Mouse (Mus musculus) CD4-positive helper T cell, adult 2 months (primary cell): Measurements from ENCODE around the gene Pla2g4b.

Experiments
- DNase-seq: peaks from one replicate; pipeline ENCODE4 v3.0.0-alpha.2; 2012; ENCODE audit warnings: low read depth, missing footprints, low spot score

The Pla2g4b gene

DNA sequence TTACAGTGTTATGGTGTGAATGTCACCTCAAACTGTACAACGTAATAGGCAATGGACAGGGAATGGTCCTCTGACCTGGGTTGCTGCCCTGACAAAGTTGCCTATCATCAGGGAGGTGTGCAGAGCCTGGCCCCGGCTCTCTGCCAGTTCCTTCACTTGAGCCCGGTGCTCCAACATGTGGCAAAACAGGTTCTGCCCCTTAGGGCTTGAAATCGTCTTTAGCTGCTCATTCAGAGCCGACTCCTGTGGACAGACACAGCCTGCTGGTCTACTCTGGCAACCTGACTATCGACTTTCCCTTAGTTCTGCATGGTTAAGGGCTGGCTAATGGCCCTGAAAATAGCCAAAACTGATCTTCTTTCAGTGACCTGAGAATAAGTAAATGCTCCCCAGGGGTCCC, 27.0 kb downstream of the Pla2g4b start:
- no peak for DNase-seq

DNA sequence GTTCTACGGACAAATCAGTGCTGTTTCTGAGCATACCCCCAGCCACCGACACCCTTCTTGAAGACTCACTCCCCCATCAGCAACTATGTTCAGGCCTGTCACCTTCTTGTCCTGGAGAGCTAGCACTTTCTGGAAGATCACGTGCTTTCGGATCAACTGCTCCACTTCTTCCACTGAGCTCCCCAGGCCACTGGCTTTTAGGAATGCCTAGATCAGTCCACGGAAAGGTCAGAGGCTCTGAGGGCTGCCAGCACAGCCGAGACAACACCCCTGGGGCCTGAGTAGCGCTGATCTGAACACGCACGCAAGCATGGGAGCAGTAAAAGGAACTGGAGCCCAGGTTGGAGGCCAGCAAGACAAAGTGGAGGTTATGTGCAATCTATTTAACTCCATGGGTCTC, 27.4 kb downstream of the Pla2g4b start:
- no peak for DNase-seq

DNA sequence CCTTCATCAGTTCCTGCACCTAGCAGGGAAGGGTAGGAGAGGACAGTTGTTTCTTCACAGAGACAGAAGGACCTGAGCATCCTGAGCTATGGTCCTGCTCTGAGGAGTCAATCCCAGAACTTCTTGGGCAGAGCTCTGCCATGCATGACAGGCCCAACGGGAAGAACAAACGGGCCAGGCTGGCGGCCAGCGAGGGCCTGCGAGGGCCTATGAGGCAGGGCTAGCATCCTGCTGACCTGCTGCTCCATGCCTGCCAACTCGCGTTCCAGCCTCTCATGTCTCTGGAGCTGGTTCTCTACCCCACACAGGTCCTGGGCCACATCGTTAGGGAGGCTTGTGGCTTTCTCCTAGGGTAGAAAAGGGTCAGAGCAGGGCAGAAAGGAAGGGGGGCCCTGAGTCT, 29.0 kb downstream of the Pla2g4b start:
- DNase-seq: no peak

DNA sequence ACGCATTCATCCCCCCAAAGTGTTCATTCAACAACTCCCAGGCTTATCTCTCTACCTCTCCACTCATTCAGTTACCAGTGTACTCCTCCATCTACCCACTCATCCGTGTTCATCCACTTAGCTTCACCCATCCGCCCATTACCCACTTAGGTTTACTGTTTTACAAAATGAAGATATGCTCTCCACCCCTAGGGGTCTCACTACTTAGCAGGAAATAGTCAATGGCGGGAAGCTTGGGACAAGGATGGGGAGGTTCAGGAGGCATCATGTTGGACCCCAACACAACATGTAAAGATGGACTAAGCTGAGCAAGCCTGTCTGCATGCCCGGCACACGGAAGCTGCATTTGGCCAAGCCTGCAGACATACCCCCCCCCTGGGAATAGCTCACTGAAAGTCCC, 31.4 kb downstream of the Pla2g4b start:
- DNase-seq: no peak

DNA sequence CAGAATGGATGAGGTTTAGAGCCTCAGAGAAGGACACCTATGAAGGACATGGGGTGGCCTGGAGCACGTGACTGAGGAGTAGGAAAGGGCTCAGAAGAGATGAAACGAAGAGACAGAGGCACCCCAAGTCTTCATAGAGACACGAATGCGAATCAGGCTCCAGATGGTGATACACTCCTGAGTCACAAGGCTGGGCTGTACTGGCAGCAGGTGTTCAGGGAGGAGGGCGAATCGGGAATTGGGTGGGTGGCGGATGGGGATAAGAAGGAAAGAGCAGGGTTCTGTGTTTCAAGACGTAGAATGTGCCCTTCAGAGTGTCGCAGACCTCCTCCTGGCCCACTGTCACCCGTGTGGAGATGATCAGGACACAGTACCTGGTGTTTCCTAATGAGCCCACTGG, 32.0 kb downstream of the Pla2g4b start:
- no peak for DNase-seq

DNA sequence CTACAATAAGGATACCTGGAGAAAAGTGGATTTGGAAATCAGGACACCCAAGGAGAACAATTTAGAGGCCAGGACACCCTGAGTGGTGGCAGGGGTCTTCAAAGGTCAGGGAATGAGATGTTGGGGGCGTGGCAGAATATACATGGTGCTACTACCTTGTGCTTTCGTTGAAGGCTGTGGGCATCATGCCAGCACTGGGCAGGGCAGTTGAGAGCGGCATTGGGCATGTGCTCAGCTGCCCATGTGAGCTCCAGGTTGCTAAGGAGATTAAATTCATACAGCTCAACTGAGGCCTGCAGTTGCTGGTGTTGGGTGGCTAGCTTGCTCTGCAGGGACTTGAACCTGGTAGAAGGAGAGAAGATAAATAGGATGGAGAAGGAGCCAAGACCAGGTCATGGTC, 33.0 kb downstream of the Pla2g4b start:
- no peak for DNase-seq

DNA sequence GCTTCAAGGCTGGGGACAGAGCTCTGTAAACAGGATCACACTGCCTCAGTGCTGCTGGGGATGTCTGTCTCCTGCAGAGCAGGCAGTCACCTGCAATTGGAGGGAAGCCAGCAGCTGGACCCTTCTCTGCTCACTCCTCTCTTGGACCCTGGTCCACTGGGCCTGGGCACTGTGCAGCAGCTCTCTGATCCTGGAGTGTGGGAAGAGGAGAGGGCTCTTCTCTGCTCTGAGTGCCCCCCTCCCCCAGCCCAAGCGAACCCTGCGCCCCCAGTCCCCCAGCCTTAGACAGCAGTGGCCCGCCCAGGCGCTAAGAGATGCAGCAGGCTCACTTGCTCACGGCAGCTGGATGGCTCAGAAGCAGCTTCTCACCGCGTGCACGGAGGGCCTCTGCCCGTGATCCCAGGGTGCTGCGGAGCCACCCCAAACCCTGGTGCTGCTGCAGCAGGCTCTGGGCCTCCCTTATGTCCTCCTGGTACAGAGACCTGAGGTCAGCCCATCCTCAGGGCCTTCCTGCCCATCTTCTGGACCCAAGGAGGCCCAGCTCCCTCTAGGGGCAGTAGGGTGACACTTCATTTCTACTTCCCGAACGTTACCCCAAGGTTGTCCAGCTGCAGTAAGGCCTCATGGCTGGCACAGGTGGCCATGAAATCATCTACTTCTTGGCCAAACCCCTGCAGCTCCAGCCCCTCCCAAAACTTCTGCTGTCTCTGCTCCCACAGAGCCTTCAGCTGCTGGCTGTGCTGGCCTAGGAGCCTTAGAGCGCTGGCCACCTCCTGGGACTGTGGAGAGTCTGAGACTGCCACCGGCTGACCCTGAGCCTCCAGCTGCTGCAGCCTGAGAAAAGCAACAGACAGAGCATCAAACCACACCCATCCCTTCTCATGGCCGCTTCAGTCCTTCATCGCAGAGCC, 35.6 kb downstream of the Pla2g4b start:
- peak; percentile 12 for DNase-seq

DNA sequence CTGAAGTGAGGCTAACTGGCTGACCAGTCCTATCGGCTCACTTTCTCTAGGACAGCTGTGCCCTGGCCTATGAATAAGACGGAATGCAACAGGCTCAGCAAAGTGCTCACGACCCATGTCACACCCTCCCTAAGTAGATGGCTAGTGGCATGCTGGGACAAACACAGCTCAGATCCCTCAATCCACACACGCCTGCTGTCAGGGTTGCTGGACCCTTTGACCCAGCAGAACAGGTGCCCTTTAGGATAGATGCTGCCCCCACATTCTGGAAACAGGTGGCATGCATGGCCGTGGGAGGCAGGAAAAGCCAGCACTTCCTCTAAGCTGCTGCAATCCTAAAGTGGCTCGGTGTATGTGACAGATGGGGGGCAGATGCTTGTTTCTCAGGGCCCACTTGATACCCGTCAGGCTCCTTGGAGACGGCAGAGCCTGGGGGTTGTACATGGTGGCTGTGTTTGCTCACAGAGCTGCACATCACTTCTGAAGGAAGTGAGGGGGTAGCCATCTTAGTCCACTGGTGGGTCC, 36.3 kb downstream of the Pla2g4b start:
- DNase-seq: no peak

DNA sequence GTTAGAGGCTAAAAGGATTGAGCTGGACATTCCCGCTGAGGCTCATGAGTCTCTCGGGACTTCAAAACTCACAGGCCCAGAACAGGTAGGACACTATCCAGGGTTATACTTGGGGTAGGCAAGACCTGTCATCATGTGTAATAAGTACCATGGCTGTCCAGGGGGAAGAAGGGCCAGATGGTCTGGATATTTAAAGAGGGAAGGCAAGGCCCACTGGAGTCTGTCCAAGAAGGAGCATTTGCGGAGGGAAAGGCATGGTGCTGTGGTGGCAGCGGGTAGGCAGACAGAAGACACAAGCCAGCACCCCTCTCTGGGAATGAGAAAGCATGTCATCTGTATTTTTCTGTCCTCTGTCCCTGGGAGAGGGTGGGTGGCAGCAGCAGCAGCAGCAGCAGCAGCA, 40.9 kb downstream of the Pla2g4b start:
- no peak for DNase-seq

DNA sequence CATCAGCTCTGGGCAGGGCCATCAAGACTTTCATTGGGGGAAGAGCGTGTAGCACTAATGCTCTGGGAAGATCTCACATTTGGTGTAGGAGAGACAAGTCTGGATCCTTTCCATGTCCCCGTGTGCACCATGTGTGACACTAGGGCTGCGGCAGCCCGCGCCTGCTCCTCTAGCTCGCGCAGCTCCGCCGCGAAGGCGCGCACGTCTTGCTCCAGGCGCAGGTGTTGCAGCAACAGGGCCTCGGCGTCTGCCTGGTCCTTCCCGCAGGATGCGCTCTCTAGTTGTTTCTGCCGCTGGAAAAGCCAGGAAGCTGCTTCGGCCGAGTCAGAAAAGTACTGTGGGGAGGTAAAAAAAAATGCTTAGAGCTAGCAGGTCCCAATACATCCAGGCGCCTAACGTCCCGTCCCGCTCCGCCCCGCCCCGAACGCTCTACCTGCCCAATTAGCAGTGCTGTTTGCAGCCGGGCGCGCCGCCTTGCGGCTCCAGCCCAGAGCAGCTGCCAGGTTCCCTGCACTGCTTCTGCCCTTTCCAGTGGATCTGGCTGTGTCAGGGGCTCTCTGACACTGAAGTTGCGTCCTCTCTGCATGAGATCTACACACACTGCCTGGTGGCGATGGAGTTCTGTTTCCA, 43.0 kb downstream of the Pla2g4b start:
- DNase-seq: peak; percentile 47

DNA sequence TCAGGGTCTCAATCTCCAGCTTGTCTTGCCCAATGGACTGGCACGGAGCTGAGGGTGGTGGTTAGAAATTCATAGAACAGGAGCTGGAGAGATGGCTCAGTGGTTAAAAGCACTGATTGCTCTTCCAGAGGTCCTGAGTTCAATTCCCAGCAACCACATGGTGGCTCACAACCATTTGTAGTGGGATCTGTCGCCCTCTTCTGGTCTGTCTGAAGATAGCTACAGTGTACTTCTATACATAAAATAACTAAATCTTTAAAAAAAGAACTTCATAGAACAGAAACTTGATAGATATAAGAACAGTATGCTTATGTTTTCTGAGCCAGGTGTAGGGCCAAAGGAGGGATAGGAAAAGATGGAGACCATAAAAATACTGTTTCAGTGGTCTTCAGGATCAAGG, 49.2 kb downstream of the Pla2g4b start:
- no peak for DNase-seq

DNA sequence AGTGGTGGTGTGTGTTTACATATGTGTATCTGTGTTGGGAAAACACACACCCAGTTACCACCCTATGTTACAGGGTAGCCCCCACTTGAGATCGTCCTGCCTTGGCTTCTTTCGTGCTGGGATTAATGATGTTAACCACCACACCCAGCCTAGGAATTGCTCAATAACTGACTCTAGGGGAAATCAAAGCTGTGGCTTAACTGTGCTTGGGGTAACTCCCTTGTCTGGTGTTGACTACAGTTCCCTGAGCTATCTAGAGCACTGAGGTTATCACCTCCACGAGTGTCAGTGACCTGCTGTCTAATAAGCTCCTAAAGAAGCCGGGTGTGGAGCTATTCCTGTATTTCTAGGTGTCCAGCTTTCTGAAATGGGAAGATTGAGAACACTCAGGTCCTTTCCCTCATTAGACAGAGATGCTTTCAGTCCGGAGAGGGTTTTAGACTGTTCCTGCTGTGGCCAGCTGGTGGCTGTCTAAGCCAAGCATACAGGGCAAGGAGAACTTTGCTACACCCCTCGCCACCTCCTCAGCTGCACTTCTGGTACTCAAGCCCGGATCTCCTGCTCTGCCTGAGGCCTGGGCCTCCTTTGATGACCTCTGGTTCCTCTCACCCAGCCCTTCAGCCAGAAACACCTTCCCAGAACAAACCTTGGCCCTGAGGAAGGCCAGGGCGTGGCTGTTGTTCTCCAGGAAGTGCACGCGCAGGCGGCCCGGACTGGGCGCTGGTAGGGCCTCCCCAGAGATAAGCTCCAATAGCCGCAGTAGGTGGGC, 51.6 kb downstream of the Pla2g4b start:
- DNase-seq: no peak

DNA sequence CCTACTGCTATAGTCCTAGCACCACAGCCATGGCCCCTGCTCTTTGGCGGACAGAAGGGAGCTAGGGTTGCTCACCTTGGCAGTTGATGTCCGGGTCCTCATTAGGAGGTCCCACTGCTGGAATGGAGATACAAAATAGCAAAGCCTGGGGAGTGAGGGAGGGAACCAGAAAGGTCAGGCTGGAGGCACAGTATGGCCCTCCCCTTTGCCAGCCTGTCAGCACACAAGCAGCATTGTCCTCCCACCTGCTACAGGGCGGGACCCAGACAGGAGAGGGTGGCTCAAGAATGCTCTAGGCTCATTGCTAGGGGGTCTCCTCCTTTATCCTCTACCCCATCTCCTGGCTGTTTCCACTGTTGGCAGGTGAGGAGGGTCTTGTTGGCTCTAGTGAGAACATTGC, 52.8 kb downstream of the Pla2g4b start:
- no peak for DNase-seq

DNA sequence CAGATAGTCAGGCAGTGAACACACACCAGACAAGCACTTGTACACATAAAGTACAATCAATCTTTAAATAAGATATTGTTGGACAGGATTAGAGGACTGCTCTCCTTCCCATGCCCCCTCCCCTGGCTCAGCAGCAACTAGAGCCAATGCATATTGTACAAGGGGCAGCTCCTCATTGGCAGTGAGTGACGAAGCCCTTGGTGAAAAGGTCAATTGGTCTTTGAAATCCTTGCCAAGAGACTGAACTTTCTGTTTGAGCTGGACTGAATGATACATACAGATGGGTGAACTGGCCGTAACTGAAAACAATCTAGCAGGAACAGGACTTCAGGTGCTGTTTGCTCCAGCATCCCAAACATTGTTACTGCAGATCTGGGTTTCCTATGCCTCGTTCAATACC, 54.2 kb downstream of the Pla2g4b start:
- no peak for DNase-seq

DNA sequence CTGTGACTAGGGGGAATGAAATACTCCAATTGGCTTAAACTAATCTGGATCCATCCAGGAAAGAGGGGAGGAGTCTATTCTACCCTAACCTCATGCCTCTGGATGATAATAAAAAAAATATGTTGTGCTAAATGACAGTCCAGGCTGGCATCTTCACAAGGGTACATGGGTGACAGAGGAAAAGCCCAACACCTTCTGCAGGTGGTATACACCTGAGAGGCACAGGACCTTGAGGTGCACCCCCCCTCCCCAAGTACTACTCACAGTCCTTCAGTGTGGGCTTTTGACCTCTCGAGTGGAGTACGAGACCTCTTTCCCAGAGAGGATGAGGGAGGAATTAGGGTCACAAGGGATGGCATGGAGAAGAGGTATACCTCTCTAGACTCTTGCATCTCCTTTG, 54.7 kb downstream of the Pla2g4b start:
- no peak for DNase-seq

DNA sequence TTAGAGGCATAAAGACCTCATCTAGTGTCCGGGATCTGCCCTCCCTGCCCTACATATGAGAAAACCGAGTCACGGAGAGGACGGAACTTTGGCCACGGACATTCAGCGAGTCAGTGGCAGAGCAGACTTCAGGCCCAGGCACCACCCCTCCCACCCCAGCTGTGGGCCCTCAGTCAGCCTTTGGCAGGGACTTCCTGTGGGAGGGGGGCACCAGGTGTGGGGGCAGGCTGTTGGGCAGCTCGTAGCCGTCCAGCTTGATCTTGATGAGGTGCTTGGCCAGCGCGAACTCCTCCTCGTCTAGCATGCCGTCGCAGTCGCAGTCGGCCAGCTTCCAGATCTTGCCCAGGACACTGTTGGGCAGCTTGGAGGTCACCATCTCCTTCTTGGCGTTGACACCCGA, 57.8 kb downstream of the Pla2g4b start:
- no peak for DNase-seq
